Mouse (Mus musculus) midbrain, embryonic 12.5 days (tissue): ENCODE results near the gene Gp1bb. TPM values are rescaled to one million over a fixed set of nuclear protein-coding genes. Genes with fewer than 3 reads are reported as not detected.

ENCODE experiments used
- ATAC-seq: fragments of 200-750 bp; cut with Nextera tagmentation; 2 replicates; pipeline ENCODE4 v1.8.0; 2017; ENCODE audit warnings: low read depth, moderate TSS enrichment, moderate library complexity; ENCODE audit not compliant: low FRiP score
- H3K27ac ChIP-seq: fragments of 300-500 bp; sonication (generic); replicated peaks from 2 replicates; pipeline ENCODE4 v1.5.1; 2016; ENCODE audit warnings: mild to moderate bottlenecking
- H3K27me3 ChIP-seq: fragments of 300-500 bp; sonication (generic); 2 replicates; pipeline ENCODE4 v1.6.1; 2016; ENCODE audit warnings: mild to moderate bottlenecking
- H3K36me3 ChIP-seq: fragments of 300-500 bp; sonication (generic); 2 replicates; pipeline ENCODE4 v1.6.1; 2016
- H3K4me1 ChIP-seq: fragments of 300-500 bp; sonication (generic); 2 replicates; pipeline ENCODE4 v1.6.1; 2016
- H3K4me2 ChIP-seq: fragments of 300-500 bp; sonication (generic); replicated peaks from 2 replicates; pipeline ENCODE4 v1.6.1; 2016; ENCODE audit warnings: mild to moderate bottlenecking, moderate library complexity
- H3K4me3 ChIP-seq: fragments of 300-500 bp; sonication (generic); 2 replicates; pipeline ENCODE4 v1.5.1; 2016; ENCODE audit warnings: mild to moderate bottlenecking
- H3K9ac ChIP-seq: fragments of 300-500 bp; sonication (generic); replicated peaks from 2 replicates; pipeline ENCODE4 v1.6.1; 2016; ENCODE audit warnings: mild to moderate bottlenecking, moderate library complexity
- H3K9me3 ChIP-seq: fragments of 300-500 bp; sonication (generic); 2 replicates; pipeline ENCODE4 v1.6.1; 2016; ENCODE audit warnings: mild to moderate bottlenecking
- WGBS: fragments of 180-500 bp; shearing (Covaris S2); methylation state at CpG from one replicate; pipeline ENCODE4 v1.1.7; 2016; 5-methylcytosine and 5-hydroxymethylcytosine counted together
- polyA plus RNA-seq: library from polyadenylated mRNA; unstranded; fragments of >200 nt; fragmentation: Nextera tagmentation; extraction: Ambion mirVana; gene quantifications from 2 replicates; pipeline ENCODE4 v1.2.1, GENCODE M21; 2016

Gp1bb gene
- polyA plus RNA-seq, 1 experiment from 2014 or later, result 7.0 TPM

GRCm38 (mm10) chr16:18638396-18638795, 16.2 kb upstream of the Gp1bb start:
- Histone ChIP-seq H3K4me3 (no peak overlapping the region), H3K4me1 (no peaks in the 10 kb centered on the region), H3K4me2 (no peak overlapping the region), H3K9me3 (no peaks in the 10 kb centered on the region), H3K27ac (no peak overlapping the region), H3K36me3 (no peaks in the 10 kb centered on the region), H3K9ac (no peak overlapping the region), H3K27me3 (peaks cover 2% of the 10 kb centered on the region; the same call in 1 of the 2 replicates)
- no peak for ATAC-seq
- WGBS, result 46% methylated on average over 2 of the region's 2 CpGs

- H3K27me3 ChIP-seq, result peaks cover 5% of the 10 kb centered on the region; the same call in 1 of the 2 replicates
- no peak overlapping the region for H3K4me3 ChIP-seq
- ATAC-seq, result no peak
- H3K27ac ChIP-seq, result no peak overlapping the region
- H3K9me3 ChIP-seq, result no peaks in the 10 kb centered on the region
- H3K36me3 ChIP-seq, result no peaks in the 10 kb centered on the region
- 63% methylated on average over 3 of the region's 3 CpGs for WGBS
- H3K4me2 ChIP-seq, result no peak overlapping the region
- no peak overlapping the region for H3K9ac ChIP-seq
- H3K4me1 ChIP-seq, result no peaks in the 10 kb centered on the region
Measured at GRCm38 (mm10) chr16:18636804-18637203, 14.6 kb upstream of the Gp1bb start.

- Histone ChIP-seq H3K4me1 (no peaks in the 10 kb centered on the region), H3K27ac (no peak overlapping the region), H3K27me3 (peaks cover 9% of the 10 kb centered on the region), H3K4me3 (no peak overlapping the region), H3K9ac (no peak overlapping the region), H3K9me3 (no peaks in the 10 kb centered on the region), H3K4me2 (no peak overlapping the region), H3K36me3 (no peaks in the 10 kb centered on the region)
- no peak for ATAC-seq
- 87% methylated on average over 5 of the region's 5 CpGs for WGBS
Measured at GRCm38 (mm10) chr16:18636401-18636800, 14.2 kb upstream of the Gp1bb start.

GRCm38 (mm10) chr16:18633333-18633732, 11.1 kb upstream of the Gp1bb start:
- Histone ChIP-seq H3K27ac (no peak overlapping the region), H3K27me3 (peaks cover 25% of the 10 kb centered on the region), H3K9me3 (no peaks in the 10 kb centered on the region), H3K4me2 (no peak overlapping the region), H3K36me3 (no peaks in the 10 kb centered on the region), H3K4me1 (peaks cover 15% of the 10 kb centered on the region), H3K4me3 (no peak overlapping the region), H3K9ac (no peak overlapping the region)
- WGBS, result 14% methylated on average over 1 of the region's 1 CpGs
- no peak for ATAC-seq

- 51% methylated on average over 2 of the region's 2 CpGs for whole genome bisulfite sequencing
- H3K9me3 ChIP-seq, result no peaks in the 10 kb centered on the region
- H3K9ac ChIP-seq, result no peak overlapping the region
- H3K27ac ChIP-seq, result no peak overlapping the region
- H3K4me3 ChIP-seq, result no peak overlapping the region
- peaks cover 20% of the 10 kb centered on the region for H3K4me1 ChIP-seq
- no peaks in the 10 kb centered on the region for H3K36me3 ChIP-seq
- H3K4me2 ChIP-seq, result no peak overlapping the region
- H3K27me3 ChIP-seq, result peaks cover 31% of the 10 kb centered on the region
- ATAC-seq, result no peak
Measured at GRCm38 (mm10) chr16:18632816-18633215, 10.6 kb upstream of the Gp1bb start.

GRCm38 (mm10) chr16:18632059-18632458, 9.9 kb upstream of the Gp1bb start:
- Histone ChIP-seq H3K36me3 (no peaks in the 10 kb centered on the region), H3K27ac (no peak overlapping the region), H3K27me3 (peaks cover 38% of the 10 kb centered on the region), H3K4me2 (no peak overlapping the region), H3K4me1 (peaks cover 27% of the 10 kb centered on the region), H3K9me3 (no peaks in the 10 kb centered on the region), H3K9ac (no peak overlapping the region), H3K4me3 (no peak overlapping the region)
- ATAC-seq, result no peak
- WGBS, result 57% methylated on average over 3 of the region's 3 CpGs

- 70% methylated on average over 7 of the region's 7 CpGs for WGBS
- H3K27me3 ChIP-seq, result peaks cover 47% of the 10 kb centered on the region
- H3K9ac ChIP-seq, result no peak overlapping the region
- H3K27ac ChIP-seq, result no peak overlapping the region
- H3K4me3 ChIP-seq, result no peak overlapping the region
- peaks cover 37% of the 10 kb centered on the region for H3K4me1 ChIP-seq
- H3K9me3 ChIP-seq, result no peaks in the 10 kb centered on the region
- H3K36me3 ChIP-seq, result no peaks in the 10 kb centered on the region
- no peak for ATAC-seq
- no peak overlapping the region for H3K4me2 ChIP-seq
Measured at GRCm38 (mm10) chr16:18631141-18631540, 8.9 kb upstream of the Gp1bb start.

- Histone ChIP-seq H3K4me1 (peaks cover 42% of the 10 kb centered on the region), H3K9me3 (no peaks in the 10 kb centered on the region), H3K27me3 (peaks cover 56% of the 10 kb centered on the region), H3K36me3 (no peaks in the 10 kb centered on the region), H3K4me2 (peak overlapping the region; percentile 84), H3K9ac (peak overlapping the region; percentile 95), H3K4me3 (peak overlapping the region; percentile 87), H3K27ac (peak overlapping the region; percentile 86)
- peak; percentile 5; the same call in 1 of the 2 replicates for ATAC-seq
- WGBS, result 65% methylated on average over 5 of the region's 5 CpGs
Measured at GRCm38 (mm10) chr16:18630291-18630690, 8.1 kb upstream of the Gp1bb start.

- no peaks in the 10 kb centered on the region for H3K9me3 ChIP-seq
- H3K27me3 ChIP-seq, result peaks cover 63% of the 10 kb centered on the region
- H3K4me1 ChIP-seq, result peaks cover 42% of the 10 kb centered on the region
- peak within 1 kb of the TSS; percentile 95 for H3K9ac ChIP-seq
- H3K36me3 ChIP-seq, result peaks cover 5% of the 10 kb centered on the region; the same call in 1 of the 2 replicates
- peak within 1 kb of the TSS; percentile 84 for H3K4me2 ChIP-seq
- WGBS, result under 1% methylated on average over 58 of the region's 93 CpGs
- peak within 1 kb of the TSS; percentile 87 for H3K4me3 ChIP-seq
- H3K27ac ChIP-seq, result peak within 1 kb of the TSS; percentile 86
- peak; percentile 53 for ATAC-seq
Measured at GRCm38 (mm10) chr16:18629390-18630231, 7.4 kb upstream of the Gp1bb start, which contains the start of gene Sept5. Gene Sept5, minus strand, starts transcription at chr16:18629954.

GRCm38 (mm10) chr16:18628948-18629340, 6.7 kb upstream of the Gp1bb start:
- H3K4me3 ChIP-seq, result peak overlapping the region; percentile 87
- peak overlapping the region; percentile 95 for H3K9ac ChIP-seq
- H3K27me3 ChIP-seq, result peaks cover 69% of the 10 kb centered on the region
- H3K4me2 ChIP-seq, result peak overlapping the region; percentile 84
- peak overlapping the region; percentile 86 for H3K27ac ChIP-seq
- no peak for ATAC-seq
- no peaks in the 10 kb centered on the region for H3K9me3 ChIP-seq
- peaks cover 42% of the 10 kb centered on the region for H3K4me1 ChIP-seq
- H3K36me3 ChIP-seq, result peaks cover 12% of the 10 kb centered on the region
- WGBS, result 33% methylated on average over 2 of the region's 2 CpGs

- H3K4me3 ChIP-seq, result peak overlapping the region; percentile 87
- no peaks in the 10 kb centered on the region for H3K9me3 ChIP-seq
- peaks cover 73% of the 10 kb centered on the region for H3K27me3 ChIP-seq
- peaks cover 16% of the 10 kb centered on the region for H3K36me3 ChIP-seq
- no peak for ATAC-seq
- H3K4me2 ChIP-seq, result peak overlapping the region; percentile 84
- peak overlapping the region; percentile 86 for H3K27ac ChIP-seq
- H3K9ac ChIP-seq, result peak overlapping the region; percentile 95
- WGBS, result 58% methylated on average over 7 of the region's 7 CpGs
- H3K4me1 ChIP-seq, result peaks cover 42% of the 10 kb centered on the region
Measured at GRCm38 (mm10) chr16:18628206-18628947, 6.2 kb upstream of the Gp1bb start.

- H3K9ac ChIP-seq, result no peak overlapping the region
- no peak for ATAC-seq
- H3K27me3 ChIP-seq, result peaks cover 82% of the 10 kb centered on the region
- peaks cover 42% of the 10 kb centered on the region for H3K4me1 ChIP-seq
- H3K36me3 ChIP-seq, result peaks cover 27% of the 10 kb centered on the region
- H3K4me2 ChIP-seq, result peak overlapping the region; percentile 84
- H3K9me3 ChIP-seq, result no peaks in the 10 kb centered on the region
- WGBS, result 53% methylated on average over 3 of the region's 3 CpGs
- H3K4me3 ChIP-seq, result peak overlapping the region; percentile 87
- no peak overlapping the region for H3K27ac ChIP-seq
Measured at GRCm38 (mm10) chr16:18627163-18627562, 5.0 kb upstream of the Gp1bb start.
